Mouse (Mus musculus): ENCODE measurements at regions not wholly inside any gene's neighbourhood (a gene's known extent, or its start where the extent isn't known, plus 50 kb on each side); places are given as distances from the start of the nearest gene placed in this dataset.

DNA sequence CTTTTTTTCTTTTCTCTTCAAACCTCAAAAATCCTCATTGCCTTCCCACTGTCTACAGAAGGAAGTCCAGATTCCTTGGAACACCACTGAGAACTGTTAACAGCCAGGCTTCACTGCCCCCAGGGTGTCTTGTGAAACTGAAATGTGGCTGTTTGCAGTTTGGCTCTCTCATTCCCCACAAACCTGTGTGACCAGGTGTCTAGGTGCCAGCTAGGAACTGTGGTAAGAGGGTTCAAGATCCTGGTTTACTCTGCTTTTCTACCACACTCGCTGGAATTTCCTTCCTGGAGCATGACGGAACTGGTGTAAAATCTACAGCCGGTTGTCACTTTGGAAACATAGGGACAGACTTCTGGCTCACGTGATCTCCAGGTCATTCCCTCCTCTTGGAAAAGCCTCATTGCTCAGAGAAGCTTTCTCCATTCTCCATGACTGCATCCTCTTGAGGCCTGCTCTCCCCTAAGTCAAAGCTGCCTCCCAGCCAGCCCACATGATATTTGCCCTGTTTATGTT is 660.2 kb downstream of the Zfp706 start:
- H3K36me3 ChIP-seq (ENCODE audit: control insufficient read depth, insufficient read depth, low read length, poor library complexity, severe bottlenecking) = no peaks in the 10 kb centered on the region

GRCm38 (mm10) chr15:36346126-36346525 is 661.4 kb downstream of the Zfp706 start:
- H3K36me3 ChIP-seq (ENCODE audit: control insufficient read depth, insufficient read depth, low read length, poor library complexity, severe bottlenecking) = no peaks in the 10 kb centered on the region
- no peak for DNase-seq (ENCODE audit: low read depth, low spot score)
- H3K27me3 ChIP-seq (ENCODE audit: control insufficient read depth, insufficient read depth, low read length, poor library complexity, severe bottlenecking) = no peaks in the 10 kb centered on the region

More for the DNA sequence above, 660.2 kb downstream of the Zfp706 start:
- H3K27me3 ChIP-seq (ENCODE audit: control insufficient read depth, insufficient read depth, low read length, poor library complexity, severe bottlenecking) = no peaks in the 10 kb centered on the region
- DNase-seq (ENCODE audit: low read depth, low spot score) = no peak

DNA sequence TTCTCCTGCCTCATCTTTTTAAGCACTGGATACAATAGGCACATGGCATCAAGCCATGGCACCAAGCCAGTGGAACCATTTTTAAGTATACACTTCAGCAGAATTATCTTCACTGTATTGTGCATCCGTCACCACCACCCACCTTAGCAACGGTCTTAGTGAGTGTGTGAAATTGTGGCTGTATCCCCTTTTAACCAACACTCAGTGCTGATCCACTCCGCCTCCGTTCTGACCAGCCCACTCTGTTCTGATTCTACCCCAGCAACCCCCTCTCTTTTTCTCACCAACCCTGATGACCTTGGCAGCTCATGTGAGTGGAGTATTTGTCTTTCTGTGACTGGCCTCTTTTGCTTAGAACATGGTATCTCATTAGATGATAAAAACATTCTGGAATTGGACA is 662.2 kb downstream of the Zfp706 start:
- Histone ChIP-seq H3K27me3 (ENCODE audit: control insufficient read depth, insufficient read depth, low read length, poor library complexity, severe bottlenecking) (no peaks in the 10 kb centered on the region), H3K36me3 (ENCODE audit: control insufficient read depth, insufficient read depth, low read length, poor library complexity, severe bottlenecking) (no peaks in the 10 kb centered on the region)
- no peak for DNase-seq (ENCODE audit: low read depth, low spot score)

DNA sequence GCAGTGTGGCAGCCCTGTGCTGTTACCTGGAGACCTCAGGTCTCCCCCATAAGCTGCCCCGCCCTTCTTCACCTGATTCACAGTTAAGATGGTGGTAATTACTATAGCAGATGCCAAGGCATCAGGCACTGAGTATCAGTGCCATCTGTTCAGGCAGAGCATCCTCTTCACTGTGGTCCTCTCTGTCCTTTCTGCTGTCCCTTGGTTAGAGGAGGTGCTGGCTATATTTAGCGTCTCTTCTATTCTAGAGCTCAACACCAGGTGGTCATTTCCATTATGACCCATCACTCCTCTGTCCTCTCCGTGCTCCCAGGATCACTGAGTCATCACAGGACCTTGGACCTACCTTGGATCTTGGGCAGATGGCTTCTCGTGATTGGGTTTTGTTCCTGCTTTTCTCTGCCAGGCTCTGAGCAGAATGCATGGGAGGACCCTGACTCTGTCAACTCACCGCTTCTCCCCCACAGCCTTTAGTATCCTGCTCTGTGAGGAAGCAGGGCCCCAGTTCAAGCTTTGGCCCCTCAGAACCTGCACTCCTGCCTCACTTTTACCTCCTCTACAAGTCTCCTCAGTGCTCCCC is 667.5 kb downstream of the Zfp706 start:
- Histone ChIP-seq H3K27me3 (ENCODE audit: control insufficient read depth, insufficient read depth, low read length, poor library complexity, severe bottlenecking) (no peaks in the 10 kb centered on the region), H3K36me3 (ENCODE audit: control insufficient read depth, insufficient read depth, low read length, poor library complexity, severe bottlenecking) (no peaks in the 10 kb centered on the region)
- DNase-seq (ENCODE audit: low read depth, low spot score) = no peak

- no peak for DNase-seq (ENCODE audit: low read depth, low spot score)
- Histone ChIP-seq H3K27me3 (ENCODE audit: control insufficient read depth, insufficient read depth, low read length, poor library complexity, severe bottlenecking) (no peaks in the 10 kb centered on the region), H3K36me3 (ENCODE audit: control insufficient read depth, insufficient read depth, low read length, poor library complexity, severe bottlenecking) (no peaks in the 10 kb centered on the region)
Observed at GRCm38 (mm10) chr15:36338766-36339165, 668.8 kb downstream of the Zfp706 start.

- DNase-seq (ENCODE audit: low read depth, low spot score) = no peak
Observed at GRCm38 (mm10) chr15:36336857-36337256, 670.7 kb downstream of the Zfp706 start.

GRCm38 (mm10) chr15:36335116-36335515 is 672.5 kb downstream of the Zfp706 start:
- no peak for DNase-seq (ENCODE audit: low read depth, low spot score)
- Histone ChIP-seq H3K36me3 (ENCODE audit: control insufficient read depth, insufficient read depth, low read length, poor library complexity, severe bottlenecking) (no peaks in the 10 kb centered on the region), H3K27me3 (ENCODE audit: control insufficient read depth, insufficient read depth, low read length, poor library complexity, severe bottlenecking) (no peaks in the 10 kb centered on the region)

More at GRCm38 (mm10) chr15:36336857-36337256, 670.7 kb downstream of the Zfp706 start:
- Histone ChIP-seq H3K27me3 (ENCODE audit: control insufficient read depth, insufficient read depth, low read length, poor library complexity, severe bottlenecking) (no peaks in the 10 kb centered on the region), H3K36me3 (ENCODE audit: control insufficient read depth, insufficient read depth, low read length, poor library complexity, severe bottlenecking) (no peaks in the 10 kb centered on the region)

DNA sequence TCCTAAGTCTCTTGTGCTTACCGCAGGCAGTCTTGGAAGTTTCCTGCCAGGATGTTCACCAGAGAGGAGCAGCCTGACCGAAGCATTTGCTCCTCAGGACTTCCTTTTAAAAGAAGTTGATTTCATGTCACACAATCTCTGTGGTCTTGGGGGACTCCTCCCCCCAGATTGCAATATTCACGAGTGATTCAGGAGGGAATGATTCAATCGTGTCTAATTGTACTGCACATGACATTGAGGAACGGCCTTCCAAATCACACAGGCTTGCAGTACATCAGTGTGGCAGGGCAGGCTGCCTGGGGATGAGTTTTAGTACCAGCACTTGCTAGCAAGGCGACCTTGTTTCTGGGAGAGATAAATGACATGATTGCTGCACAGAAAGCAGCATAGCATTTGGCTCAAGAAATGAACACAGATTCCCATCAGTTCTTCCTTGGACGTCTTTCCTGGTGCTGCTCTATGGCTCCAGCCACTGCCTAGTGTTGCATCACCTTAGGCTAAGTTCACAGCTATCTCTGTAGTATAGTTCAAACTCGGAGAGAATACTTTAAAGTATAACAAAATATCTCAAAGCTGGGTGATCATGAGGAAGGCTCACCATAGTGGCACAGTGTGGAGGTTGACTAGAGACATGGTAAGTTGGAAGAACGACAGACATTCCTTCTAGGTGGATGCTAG is 673.0 kb downstream of the Zfp706 start:
- DNase-seq (ENCODE audit: low read depth, low spot score) = no peak
- no peaks in the 10 kb centered on the region for H3K36me3 ChIP-seq (ENCODE audit: control insufficient read depth, insufficient read depth, low read length, poor library complexity, severe bottlenecking)
- no peaks in the 10 kb centered on the region for H3K27me3 ChIP-seq (ENCODE audit: control insufficient read depth, insufficient read depth, low read length, poor library complexity, severe bottlenecking)

DNA sequence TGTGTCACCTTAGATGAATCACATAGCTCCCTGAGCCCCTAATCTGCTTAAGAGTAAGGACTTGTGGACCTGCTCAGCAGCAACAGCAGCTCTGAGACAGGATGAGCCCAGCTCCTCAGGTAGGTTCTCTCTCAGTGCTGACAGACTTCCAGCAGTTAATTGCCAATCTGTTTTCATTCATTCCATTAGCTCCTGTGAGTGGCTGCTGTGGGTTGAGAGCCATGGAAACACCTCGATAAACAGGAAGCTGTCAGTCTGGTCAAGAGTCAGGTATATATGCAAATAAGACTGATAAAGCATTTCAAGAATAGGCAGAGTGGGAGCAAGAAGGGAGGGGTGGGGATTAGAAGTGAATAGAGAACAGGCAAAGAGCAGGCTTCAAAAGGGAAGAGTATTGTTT is 673.7 kb downstream of the Zfp706 start:
- Histone ChIP-seq H3K36me3 (ENCODE audit: control insufficient read depth, insufficient read depth, low read length, poor library complexity, severe bottlenecking) (no peaks in the 10 kb centered on the region), H3K27me3 (ENCODE audit: control insufficient read depth, insufficient read depth, low read length, poor library complexity, severe bottlenecking) (no peaks in the 10 kb centered on the region)
- DNase-seq (ENCODE audit: low read depth, low spot score) = no peak

- no peak for DNase-seq (ENCODE audit: low read depth, low spot score)
- H3K27me3 ChIP-seq (ENCODE audit: control insufficient read depth, insufficient read depth, low read length, poor library complexity, severe bottlenecking) = no peaks in the 10 kb centered on the region
- no peaks in the 10 kb centered on the region for H3K36me3 ChIP-seq (ENCODE audit: control insufficient read depth, insufficient read depth, low read length, poor library complexity, severe bottlenecking)
Observed at GRCm38 (mm10) chr15:36333265-36333664, 674.3 kb downstream of the Zfp706 start.
